Mouse (Mus musculus) neural tube, embryonic 12.5 days (tissue): ENCODE data around the gene Ift22. TPM values are rescaled to one million over a fixed set of nuclear protein-coding genes. Genes with fewer than 3 reads are reported as not detected.

ENCODE experiments used
- ATAC-seq: fragments of 200-750 bp; cut with Nextera tagmentation; 2 replicates; pipeline ENCODE4 v1.8.0; 2017; ENCODE audit warnings: low read depth, mild to moderate bottlenecking, moderate TSS enrichment, moderate library complexity; ENCODE audit not compliant: low FRiP score
- H3K27ac ChIP-seq: fragments of 300-500 bp; sonication (generic); 2 replicates; pipeline ENCODE4 v1.5.1; 2016
- H3K27me3 ChIP-seq: fragments of 300-500 bp; sonication (generic); replicated peaks from 2 replicates; pipeline ENCODE4 v1.6.1; 2016; ENCODE audit warnings: mild to moderate bottlenecking
- H3K36me3 ChIP-seq: fragments of 300-500 bp; sonication (generic); 2 replicates; pipeline ENCODE4 v1.6.1; 2016; ENCODE audit warnings: mild to moderate bottlenecking
- H3K4me1 ChIP-seq: fragments of 300-500 bp; sonication (generic); 2 replicates; pipeline ENCODE4 v1.6.1; 2016
- H3K4me2 ChIP-seq: fragments of 300-500 bp; sonication (generic); replicated peaks from 2 replicates; pipeline ENCODE4 v1.6.1; 2016; ENCODE audit warnings: mild to moderate bottlenecking
- H3K4me3 ChIP-seq: fragments of 300-500 bp; sonication (generic); 2 replicates; pipeline ENCODE4 v1.5.1; 2016
- H3K9ac ChIP-seq: fragments of 300-500 bp; sonication (generic); 2 replicates; pipeline ENCODE4 v1.6.1; 2016; ENCODE audit warnings: mild to moderate bottlenecking
- H3K9me3 ChIP-seq: fragments of 300-500 bp; sonication (generic); 2 replicates; pipeline ENCODE4 v1.6.1; 2016; ENCODE audit warnings: mild to moderate bottlenecking
- WGBS: fragments of 180-500 bp; shearing (Covaris S2); methylation state at CpG from one replicate; pipeline ENCODE4 v1.1.7; 2016; 5-methylcytosine and 5-hydroxymethylcytosine counted together
- polyA plus RNA-seq: library from polyadenylated mRNA; unstranded; fragments of >200 nt; fragmentation: Nextera tagmentation; extraction: Ambion mirVana; gene quantifications from 2 replicates; pipeline ENCODE4 v1.2.1, GENCODE M21; 2016

Ift22 gene
- polyA plus RNA-seq, 1 experiment from 2014 or later, result 98.2 TPM

GRCm38 (mm10) chr5:136882055-136882787 lies 25.7 kb upstream of the Ift22 start:
- H3K9ac ChIP-seq, result peak overlapping the region; percentile 81
- 0 out of 2 replicates have a peak, but pooled peaks cover 9% of the 10 kb centered on the region for H3K4me1 ChIP-seq
- H3K4me2 ChIP-seq, result peak overlapping the region; percentile 87
- no peaks in the 10 kb centered on the region for H3K36me3 ChIP-seq
- H3K9me3 ChIP-seq, result no peaks in the 10 kb centered on the region
- peak; percentile 33; the same call in 1 of the 2 replicates for ATAC-seq
- no peak overlapping the region for H3K27ac ChIP-seq
- peaks cover 23% of the 10 kb centered on the region for H3K27me3 ChIP-seq
- WGBS, result under 1% methylated on average over 47 of the region's 47 CpGs
- H3K4me3 ChIP-seq, result peak overlapping the region; percentile 59

- Histone ChIP-seq H3K27me3 (peaks cover 23% of the 10 kb centered on the region), H3K27ac (no peak within 1 kb of the TSS), H3K4me3 (peak within 1 kb of the TSS; percentile 59), H3K36me3 (no peaks in the 10 kb centered on the region), H3K9me3 (no peaks in the 10 kb centered on the region), H3K9ac (peak within 1 kb of the TSS; percentile 81), H3K4me2 (peak within 1 kb of the TSS; percentile 87), H3K4me1 (0 out of 2 replicates have a peak, but pooled peaks cover 9% of the 10 kb centered on the region)
- WGBS, result under 1% methylated on average over 44 of the region's 44 CpGs
- ATAC-seq, result no peak
Measured at GRCm38 (mm10) chr5:136882788-136883439, 25.0 kb upstream of the Ift22 start, which contains the start of gene Col26a1. Gene Col26a1 (minus strand): TSS chr5:136883209.

- WGBS, result 39% methylated on average over 7 of the region's 7 CpGs
- Histone ChIP-seq H3K27ac (no peak overlapping the region), H3K9ac (no peak overlapping the region)
Measured at GRCm38 (mm10) chr5:136886957-136887356, 21.0 kb upstream of the Ift22 start.

GRCm38 (mm10) chr5:136888539-136889355 lies 19.2 kb upstream of the Ift22 start:
- Histone ChIP-seq H3K4me3 (no peak overlapping the region), H3K4me1 (no peaks in the 10 kb centered on the region), H3K27ac (no peak overlapping the region), H3K36me3 (no peaks in the 10 kb centered on the region), H3K27me3 (peaks cover 3% of the 10 kb centered on the region), H3K4me2 (no peak overlapping the region), H3K9ac (no peak overlapping the region), H3K9me3 (no peaks in the 10 kb centered on the region)
- no peak for ATAC-seq
- 64% methylated on average over 19 of the region's 19 CpGs for WGBS

More at GRCm38 (mm10) chr5:136886957-136887356, 21.0 kb upstream of the Ift22 start:
- Histone ChIP-seq H3K4me2 (no peak overlapping the region), H3K9me3 (no peaks in the 10 kb centered on the region), H3K4me1 (0 out of 2 replicates have a peak, but pooled peaks cover 7% of the 10 kb centered on the region), H3K4me3 (no peak overlapping the region), H3K36me3 (no peaks in the 10 kb centered on the region), H3K27me3 (peaks cover 15% of the 10 kb centered on the region)
- ATAC-seq, result no peak

- Histone ChIP-seq H3K27ac (no peak overlapping the region), H3K4me2 (no peak overlapping the region), H3K36me3 (no peaks in the 10 kb centered on the region), H3K4me1 (no peaks in the 10 kb centered on the region), H3K9ac (no peak overlapping the region), H3K9me3 (no peaks in the 10 kb centered on the region), H3K27me3 (no peaks in the 10 kb centered on the region), H3K4me3 (no peak overlapping the region)
- ATAC-seq, result no peak
- 66% methylated on average over 25 of the region's 25 CpGs for WGBS
Measured at GRCm38 (mm10) chr5:136894840-136895528, 13.0 kb upstream of the Ift22 start.

- ATAC-seq, result no peak
- Histone ChIP-seq H3K4me2 (no peak overlapping the region), H3K36me3 (no peaks in the 10 kb centered on the region), H3K9me3 (no peaks in the 10 kb centered on the region), H3K9ac (no peak overlapping the region), H3K4me1 (no peaks in the 10 kb centered on the region), H3K27ac (no peak overlapping the region), H3K27me3 (no peaks in the 10 kb centered on the region), H3K4me3 (no peak overlapping the region)
- WGBS, result 65% methylated on average over 10 of the region's 10 CpGs
Measured at GRCm38 (mm10) chr5:136895529-136895963, 12.4 kb upstream of the Ift22 start.

GRCm38 (mm10) chr5:136904621-136905020 lies 3.3 kb upstream of the Ift22 start:
- ATAC-seq, result no peak
- H3K36me3 ChIP-seq, result no peaks in the 10 kb centered on the region
- peaks cover 17% of the 10 kb centered on the region for H3K4me1 ChIP-seq
- no peaks in the 10 kb centered on the region for H3K27me3 ChIP-seq
- H3K9me3 ChIP-seq, result no peaks in the 10 kb centered on the region
- H3K4me2 ChIP-seq, result no peak overlapping the region
- WGBS, result 57% methylated on average over 3 of the region's 3 CpGs
- H3K4me3 ChIP-seq, result no peak overlapping the region
- no peak overlapping the region for H3K9ac ChIP-seq
- H3K27ac ChIP-seq, result no peak overlapping the region

GRCm38 (mm10) chr5:136905630-136906029 lies 2.3 kb upstream of the Ift22 start:
- no peaks in the 10 kb centered on the region for H3K27me3 ChIP-seq
- H3K9ac ChIP-seq, result no peak overlapping the region
- H3K4me2 ChIP-seq, result no peak overlapping the region
- H3K27ac ChIP-seq, result no peak overlapping the region
- ATAC-seq, result no peak
- H3K4me1 ChIP-seq, result peaks cover 17% of the 10 kb centered on the region
- H3K9me3 ChIP-seq, result no peaks in the 10 kb centered on the region
- no peaks in the 10 kb centered on the region for H3K36me3 ChIP-seq
- 57% methylated on average over 7 of the region's 7 CpGs for WGBS
- H3K4me3 ChIP-seq, result no peak overlapping the region

- H3K9me3 ChIP-seq, result no peaks in the 10 kb centered on the region
- peak overlapping the region; percentile 71 for H3K4me3 ChIP-seq
- H3K4me1 ChIP-seq, result peaks cover 17% of the 10 kb centered on the region
- no peaks in the 10 kb centered on the region for H3K27me3 ChIP-seq
- peak overlapping the region; percentile 67 for H3K4me2 ChIP-seq
- no peak overlapping the region for H3K27ac ChIP-seq
- peaks cover 18% of the 10 kb centered on the region for H3K36me3 ChIP-seq
- no peak overlapping the region for H3K9ac ChIP-seq
- ATAC-seq, result peak; percentile 42
- WGBS, result 43% methylated on average over 9 of the region's 9 CpGs
Measured at GRCm38 (mm10) chr5:136907587-136907986, 363 bp upstream of the Ift22 start.

GRCm38 (mm10) chr5:136914183-136914582 lies 6.2 kb downstream of the Ift22 start:
- Histone ChIP-seq H3K36me3 (peaks cover 32% of the 10 kb centered on the region), H3K4me2 (no peak overlapping the region), H3K27me3 (no peaks in the 10 kb centered on the region), H3K4me3 (no peak overlapping the region), H3K9me3 (no peaks in the 10 kb centered on the region), H3K4me1 (peaks cover 3% of the 10 kb centered on the region), H3K27ac (no peak overlapping the region), H3K9ac (no peak overlapping the region)
- ATAC-seq, result no peak
- 84% methylated on average over 3 of the region's 3 CpGs for WGBS

- WGBS, result 94% methylated on average over 8 of the region's 8 CpGs
- Histone ChIP-seq H3K9ac (no peak overlapping the region), H3K9me3 (no peaks in the 10 kb centered on the region), H3K27ac (no peak overlapping the region), H3K27me3 (no peaks in the 10 kb centered on the region), H3K36me3 (peaks cover 13% of the 10 kb centered on the region), H3K4me1 (peaks cover 7% of the 10 kb centered on the region; the same call in 1 of the 2 replicates), H3K4me3 (no peak overlapping the region), H3K4me2 (no peak overlapping the region)
- no peak for ATAC-seq
Measured at GRCm38 (mm10) chr5:136917613-136918242, 9.8 kb downstream of the Ift22 start.
